Mouse (Mus musculus) midbrain, postnatal 0 days (tissue): ENCODE results near the gene Cdc42bpb. TPM values are rescaled to one million over a fixed set of nuclear protein-coding genes. Genes with fewer than 3 reads are reported as not detected.

Source experiments
- ATAC-seq: fragments of 200-750 bp; cut with Nextera tagmentation; 2 replicates; pipeline ENCODE4 v1.8.0; 2017; ENCODE audit warnings: moderate number of reproducible peaks, mild to moderate bottlenecking, moderate TSS enrichment, moderate library complexity; ENCODE audit not compliant: low FRiP score
- DNase-seq: peaks from one replicate; pipeline ENCODE4 v3.0.0-alpha.2; 2015; ENCODE audit warnings: low spot score
- H3K27ac ChIP-seq: fragments of 300-500 bp; sonication (generic); 2 replicates; pipeline ENCODE4 v1.5.1; 2014; ENCODE audit warnings: low read depth, mild to moderate bottlenecking, low read length, mixed read lengths
- H3K27me3 ChIP-seq: fragments of 300-500 bp; sonication (generic); 2 replicates; pipeline ENCODE4 v1.6.1; 2014; ENCODE audit warnings: low read length, control low read depth, mixed read lengths; ENCODE audit not compliant: insufficient read depth
- H3K36me3 ChIP-seq: fragments of 300-500 bp; sonication (generic); 2 replicates; pipeline ENCODE4 v1.6.1; 2014; ENCODE audit warnings: low read length, control low read depth, mixed read lengths; ENCODE audit not compliant: insufficient read depth
- H3K4me1 ChIP-seq: fragments of 300-500 bp; sonication (generic); 2 replicates; pipeline ENCODE4 v1.6.1; 2014; ENCODE audit warnings: mild to moderate bottlenecking, control low read depth, antibody characterized with exemption, low read length, mixed read lengths; ENCODE audit not compliant: insufficient read depth
- H3K4me2 ChIP-seq: fragments of 300-500 bp; sonication (generic); 2 replicates; pipeline ENCODE4 v1.6.1; 2014; ENCODE audit warnings: low read depth, mild to moderate bottlenecking, low read length, mixed read lengths; ENCODE audit not compliant: poor library complexity, severe bottlenecking
- H3K4me3 ChIP-seq: fragments of 300-500 bp; sonication (generic); 2 replicates; pipeline ENCODE4 v1.5.1; 2014; ENCODE audit warnings: low read depth, mild to moderate bottlenecking, low read length, moderate library complexity
- H3K9ac ChIP-seq: fragments of 300-500 bp; sonication (generic); replicated peaks from 2 replicates; pipeline ENCODE4 v1.6.1; 2014; ENCODE audit warnings: mild to moderate bottlenecking, low read length, moderate library complexity, mixed read lengths; ENCODE audit not compliant: poor library complexity, severe bottlenecking
- H3K9me3 ChIP-seq: fragments of 300-500 bp; sonication (generic); 2 replicates; pipeline ENCODE4 v1.6.1; 2016; ENCODE audit warnings: low read length, control low read depth
- CTCF ChIP-seq: IDR thresholded peaks from 2 replicates; pipeline ENCODE4 v1.5.1; 2016; ENCODE audit warnings: antibody characterized with exemption, mild to moderate bottlenecking
- whole genome bisulfite sequencing: fragments of 180-500 bp; shearing (Covaris S2); extraction: QIAGEN DNeasy Blood & Tissue Kit; methylation state at CpG from one replicate; pipeline ENCODE4 v1.1.7; 2014; 5-methylcytosine and 5-hydroxymethylcytosine counted together
- polyA plus RNA-seq: library from polyadenylated mRNA; unstranded; fragments of >200 nt; fragmentation: Nextera tagmentation; extraction: Ambion mirVana; gene quantifications from 2 replicates; pipeline ENCODE4 v1.2.1, GENCODE M21; 2015
- total RNA-seq: library from RNA; depleted of rRNA; stranded (reverse); fragments of >200 nt; gene quantifications from 2 replicates; pipeline ENCODE4 v1.2.3, GENCODE M21; 2014

Gene Cdc42bpb
- total and polyA plus RNA-seq, 2 experiments from 2014 or later = 35.4 to 259 TPM

DNA sequence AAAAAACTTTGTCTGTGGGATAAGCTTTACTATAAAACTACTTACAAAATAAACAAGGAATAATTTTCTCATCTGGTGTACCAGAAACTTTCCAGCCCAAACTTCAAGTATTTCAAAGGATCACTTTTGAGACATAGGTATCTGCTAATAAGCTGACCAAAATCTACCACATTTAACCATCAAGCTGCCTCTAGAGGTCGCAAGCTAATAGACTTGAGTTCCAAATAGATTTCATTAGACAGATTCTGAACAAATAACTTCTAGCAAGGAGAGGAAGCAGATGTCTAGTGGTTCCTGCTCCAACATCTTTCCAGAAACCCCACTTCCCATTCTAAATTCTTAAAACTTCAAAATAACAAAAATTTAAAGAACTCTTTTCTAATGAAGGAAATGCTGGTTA lies 33.6 kb downstream of the Cdc42bpb start:
- Histone ChIP-seq H3K4me2 (no peak overlapping the region), H3K9ac (no peak overlapping the region), H3K9me3 (no peaks in the 10 kb centered on the region), H3K4me1 (no peaks in the 10 kb centered on the region), H3K36me3 (peaks cover 26% of the 10 kb centered on the region), H3K27me3 (no peaks in the 10 kb centered on the region), H3K4me3 (no peak overlapping the region), H3K27ac (no peak overlapping the region)
- ATAC-seq = no peak
- 61% methylated on average over 1 of the region's 1 CpGs for WGBS
- DNase-seq = no peak
- TF ChIP-seq CTCF = peak; percentile 53

DNA sequence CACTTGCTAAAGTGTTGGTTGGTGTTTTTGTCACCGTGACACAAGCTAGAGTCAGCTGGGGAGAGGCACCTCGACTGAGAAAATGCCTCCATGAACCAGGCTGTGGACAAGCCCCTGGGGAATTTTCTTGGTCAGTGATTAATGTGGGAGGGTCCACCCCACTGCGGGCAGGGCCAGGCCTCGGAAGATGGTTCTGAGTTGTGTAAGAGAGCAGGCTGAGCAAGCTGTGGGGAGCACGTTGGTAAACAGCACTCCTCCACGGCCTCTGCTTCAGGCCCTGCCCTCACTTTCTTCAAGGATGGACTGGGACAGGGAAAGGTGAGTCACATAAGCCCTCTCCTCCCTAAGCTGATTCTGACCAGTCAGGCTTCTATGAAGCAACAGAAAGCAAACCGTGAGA lies 36.8 kb downstream of the Cdc42bpb start:
- Histone ChIP-seq H3K9me3 (no peaks in the 10 kb centered on the region), H3K27me3 (no peaks in the 10 kb centered on the region), H3K4me1 (no peaks in the 10 kb centered on the region), H3K4me3 (no peak overlapping the region), H3K4me2 (no peak overlapping the region), H3K36me3 (peaks cover 59% of the 10 kb centered on the region), H3K9ac (no peak overlapping the region), H3K27ac (no peak overlapping the region)
- no peak for TF ChIP-seq CTCF
- ATAC-seq (no peak), DNase-seq (no peak)
- 84% methylated on average over 7 of the region's 7 CpGs for WGBS

GRCm38 (mm10) chr12:111337864-111338354 lies 39.6 kb downstream of the Cdc42bpb start:
- no peak for ATAC-seq

GRCm38 (mm10) chr12:111333020-111333605 lies 44.4 kb downstream of the Cdc42bpb start:
- no peak overlapping the region for H3K27ac ChIP-seq
- no peak for ATAC-seq
- 83% methylated on average over 15 of the region's 15 CpGs for WGBS
- peak; percentile 40 for DNase-seq
- no peak for TF ChIP-seq CTCF
- H3K9ac ChIP-seq = no peak overlapping the region
- no peaks in the 10 kb centered on the region for H3K9me3 ChIP-seq
- no peaks in the 10 kb centered on the region for H3K4me1 ChIP-seq
- H3K4me2 ChIP-seq = no peak overlapping the region
- no peak overlapping the region for H3K4me3 ChIP-seq
- no peaks in the 10 kb centered on the region for H3K27me3 ChIP-seq
- peaks cover 52% of the 10 kb centered on the region for H3K36me3 ChIP-seq

More at GRCm38 (mm10) chr12:111337864-111338354, 39.6 kb downstream of the Cdc42bpb start:
- H3K9ac ChIP-seq = no peak overlapping the region
- H3K4me1 ChIP-seq = no peaks in the 10 kb centered on the region
- DNase-seq = no peak
- WGBS = 83% methylated on average over 15 of the region's 15 CpGs
- no peak overlapping the region for H3K27ac ChIP-seq
- no peak overlapping the region for H3K4me3 ChIP-seq
- H3K9me3 ChIP-seq = no peaks in the 10 kb centered on the region
- H3K4me2 ChIP-seq = no peak overlapping the region
- no peaks in the 10 kb centered on the region for H3K27me3 ChIP-seq
- H3K36me3 ChIP-seq = peaks cover 64% of the 10 kb centered on the region
- peak; percentile 8; the same call in 1 of the 2 replicates for TF ChIP-seq CTCF

DNA sequence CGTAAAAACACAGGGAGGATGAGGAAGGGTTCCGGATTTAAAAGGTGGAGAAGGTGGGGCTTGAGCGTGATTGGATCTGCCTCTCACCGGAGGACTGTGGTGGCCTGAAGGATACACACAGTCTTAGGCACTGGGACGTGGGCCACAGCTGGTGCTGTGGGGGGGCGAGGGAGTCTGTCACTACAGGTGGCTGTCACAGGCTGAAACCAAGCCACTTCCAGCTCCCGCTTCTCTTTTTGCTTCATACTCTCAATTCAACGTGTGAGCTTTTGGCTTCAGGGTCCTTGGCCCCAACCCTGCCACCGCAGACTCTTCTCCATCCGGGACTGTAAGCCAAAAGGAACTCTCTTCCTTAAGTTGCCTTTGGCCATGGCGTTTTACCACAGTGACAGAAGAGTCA lies 45.1 kb downstream of the Cdc42bpb start:
- TF ChIP-seq CTCF = no peak
- Histone ChIP-seq H3K9me3 (no peaks in the 10 kb centered on the region), H3K9ac (no peak overlapping the region), H3K36me3 (peaks cover 51% of the 10 kb centered on the region), H3K4me1 (no peaks in the 10 kb centered on the region), H3K27ac (no peak overlapping the region), H3K4me2 (no peak overlapping the region), H3K4me3 (no peak overlapping the region), H3K27me3 (no peaks in the 10 kb centered on the region)
- DNase-seq (no peak), ATAC-seq (no peak)
- 99% methylated on average over 11 of the region's 11 CpGs for WGBS

DNA sequence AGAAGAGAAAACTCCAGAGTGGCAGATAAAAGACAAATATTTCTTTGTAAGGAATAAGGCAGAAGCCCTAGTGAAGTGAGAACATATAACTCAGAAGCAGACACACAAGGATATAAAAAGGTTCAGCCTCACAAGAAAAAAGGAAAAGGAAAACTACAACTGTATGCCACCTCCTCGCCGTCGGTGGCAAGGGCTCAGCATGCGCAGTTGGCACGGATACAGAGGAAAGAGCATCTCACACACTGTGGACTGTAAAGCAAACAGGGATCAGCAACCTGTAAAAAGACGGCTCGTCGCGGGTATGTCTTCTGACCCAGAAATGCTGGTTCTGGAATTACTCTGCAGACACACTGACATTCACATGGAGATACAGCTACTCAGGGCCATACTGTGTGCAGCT lies 45.9 kb downstream of the Cdc42bpb start:
- no peaks in the 10 kb centered on the region for H3K4me1 ChIP-seq
- no peak for ATAC-seq
- no peak overlapping the region; the same call in 1 of the 2 replicates for H3K27ac ChIP-seq
- no peak overlapping the region for H3K4me2 ChIP-seq
- no peak overlapping the region for H3K9ac ChIP-seq
- no peak for TF ChIP-seq CTCF
- peaks cover 50% of the 10 kb centered on the region for H3K36me3 ChIP-seq
- no peak overlapping the region for H3K4me3 ChIP-seq
- H3K9me3 ChIP-seq = no peaks in the 10 kb centered on the region
- no peaks in the 10 kb centered on the region for H3K27me3 ChIP-seq
- 90% methylated on average over 9 of the region's 9 CpGs for WGBS
- DNase-seq = no peak
